Mouse (Mus musculus): Measurements from ENCODE around the gene Atp8a2.

GRCm38 (mm10) chr14:59701492-59701891 lies 495.5 kb downstream of the Atp8a2 start:
- TF ChIP-seq MAFK (IDR thresholded peaks at IDR 0.05; ENCODE audit: insufficient read depth, low read depth, low read length) (no peak), CHD2 (IDR thresholded peaks at IDR 0.05; ENCODE audit: low read depth, low read length) (no peak), ZNF384 (IDR thresholded peaks at IDR 0.05; ENCODE audit: low read depth, low read length) (no peak), HCFC1 (IDR thresholded peaks at IDR 0.05; ENCODE audit: borderline replicate concordance, insufficient read depth, low read length) (no peak), ZC3H11A (IDR thresholded peaks at IDR 0.05; ENCODE audit: borderline replicate concordance, low read depth, low read length) (no peak)
